Mouse (Mus musculus) cerebellum, adult 2 months (tissue): ENCODE data around the gene Pomt1.

Experiments
- CTCF ChIP-seq: fragments of 200-500 bp; IDR thresholded peaks from 2 replicates; pipeline ENCODE4 v1.5.1; 2011; ENCODE audit warnings: low read depth, mild to moderate bottlenecking, control low read depth, low read length, moderate library complexity, borderline replicate concordance; ENCODE audit not compliant: insufficient read depth
- POLR2A ChIP-seq: fragments of 200-500 bp; IDR thresholded peaks from 2 replicates; pipeline ENCODE4 v1.6.1; 2011; ENCODE audit warnings: low read length, control low read depth, borderline replicate concordance; ENCODE audit not compliant: insufficient read depth

GRCm38 (mm10) chr2:32218541-32219334 is 17.7 kb upstream of the Pomt1 start:
- no peak for TF ChIP-seq CTCF
- no peak for TF ChIP-seq POLR2A
